Mouse (Mus musculus): ENCODE measurements around the gene Mef2a.

- TF ChIP-seq CTCF (IDR thresholded peaks at IDR 0.05; ENCODE audit: control insufficient read depth, insufficient read depth, low read length), result peak; percentile 86
- no peak for TF ChIP-seq POLR2A (IDR thresholded peaks at IDR 0.05; ENCODE audit: borderline replicate concordance, control insufficient read depth, low read depth, low read length)
These were observed 173.2 kb downstream of the Mef2a start for GRCm38 (mm10) chr7:67199412-67199811.

All from bone marrow, adult 2 months (tissue).